Mouse (Mus musculus): ENCODE results near the gene Arhgap19. TPM values are rescaled to one million over a fixed set of nuclear protein-coding genes. Genes with fewer than 3 reads are reported as not detected.

The Arhgap19 gene
- polyA plus RNA-seq, 1 experiment from 2014 or later, result 3.5 TPM

DNA sequence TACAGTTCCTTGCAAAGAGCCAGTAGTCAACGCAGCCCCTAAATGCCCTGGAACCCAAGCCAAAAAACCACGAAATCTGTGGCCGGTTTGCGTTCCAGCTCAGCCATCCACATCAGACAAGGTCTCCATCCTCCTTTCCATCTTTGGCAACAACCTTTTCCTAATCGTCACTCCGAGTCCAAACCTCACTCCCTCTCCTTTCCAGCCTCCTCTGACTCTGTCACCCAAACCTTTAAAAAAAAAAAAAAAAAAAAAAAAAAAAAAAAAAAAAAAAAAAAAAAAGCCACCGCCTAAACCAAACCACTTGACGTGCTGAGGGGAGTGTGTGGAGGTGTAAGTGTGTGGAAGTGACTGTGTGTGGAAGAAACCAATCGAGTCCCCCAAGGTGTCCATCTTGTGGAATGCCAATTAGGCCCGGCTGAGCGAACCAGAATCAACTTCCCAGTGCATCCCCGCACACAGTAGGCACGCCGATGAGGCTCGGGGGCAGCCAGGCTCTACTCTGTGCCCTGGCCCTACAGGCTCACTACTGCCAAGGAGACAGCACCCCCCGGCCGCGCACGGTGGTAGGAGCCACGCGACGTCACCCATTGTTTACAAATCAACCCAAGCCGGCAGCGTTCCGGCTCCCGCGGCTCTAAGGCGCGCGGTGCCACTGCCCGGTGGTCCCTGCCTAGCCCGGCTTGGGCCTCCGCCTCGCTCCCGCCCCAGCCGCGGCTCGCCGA lies 27.7 kb upstream of the Arhgap19 start, which contains the start of gene Frat1:
Frat1 (plus strand) TSS at position 590 of the 725 bp plus-strand sequence.
- Histone ChIP-seq H3K9me3 (ENCODE audit: control insufficient read depth) (no peaks in the 10 kb centered on the region), H3K4me2 (replicated peaks; ENCODE audit: low read depth) (peak within 1 kb of the TSS; percentile 99), H3K4me1 (replicated peaks; ENCODE audit: control insufficient read depth, insufficient read depth, low read length) (0 out of 2 replicates have a peak, but pooled peaks cover 5% of the 10 kb centered on the region), H3K9ac (ENCODE audit: low read depth, low read length) (peak within 1 kb of the TSS; percentile 72), H3K36me3 (ENCODE audit: control insufficient read depth, insufficient read depth) (no peaks in the 10 kb centered on the region), H3K4me3 (ENCODE audit: low read depth, low read length) (peak within 1 kb of the TSS; percentile 65), H3K27ac (ENCODE audit: low read depth, low read length) (peak within 1 kb of the TSS; percentile 91), H3K27me3 (replicated peaks; ENCODE audit: control insufficient read depth, insufficient read depth, low read length) (no peaks in the 10 kb centered on the region)
- ATAC-seq, result peak; percentile 92
- WGBS, result under 1% methylated on average over 39 of the region's 39 CpGs
- 0 out of 2 replicates have a peak, but pooled peaks have one; percentile 9 for TF ChIP-seq CTCF (IDR thresholded peaks at IDR 0.05; ENCODE audit: low read depth)

- no peak for TF ChIP-seq CTCF (IDR thresholded peaks at IDR 0.05; ENCODE audit: low read depth)
- Histone ChIP-seq H3K27me3 (replicated peaks; ENCODE audit: control insufficient read depth, insufficient read depth, low read length) (no peaks in the 10 kb centered on the region), H3K27ac (ENCODE audit: low read depth, low read length) (peak overlapping the region; percentile 91; the same call in 1 of the 2 replicates), H3K4me1 (replicated peaks; ENCODE audit: control insufficient read depth, insufficient read depth, low read length) (0 out of 2 replicates have a peak, but pooled peaks cover 5% of the 10 kb centered on the region), H3K9ac (ENCODE audit: low read depth, low read length) (no peak overlapping the region), H3K4me3 (ENCODE audit: low read depth, low read length) (peak overlapping the region; percentile 65), H3K36me3 (ENCODE audit: control insufficient read depth, insufficient read depth) (no peaks in the 10 kb centered on the region), H3K4me2 (replicated peaks; ENCODE audit: low read depth) (peak overlapping the region; percentile 99), H3K9me3 (ENCODE audit: control insufficient read depth) (no peaks in the 10 kb centered on the region)
- WGBS, result 58% methylated on average over 3 of the region's 3 CpGs
- ATAC-seq, result no peak
Observed at GRCm38 (mm10) chr19:41828941-41829340, 27.1 kb upstream of the Arhgap19 start.

GRCm38 (mm10) chr19:41826529-41826928 lies 24.7 kb upstream of the Arhgap19 start:
- H3K4me2 ChIP-seq (replicated peaks; ENCODE audit: low read depth), result no peak overlapping the region
- no peak for ATAC-seq
- WGBS, result 76% methylated on average over 3 of the region's 3 CpGs
- no peak overlapping the region for H3K9ac ChIP-seq (ENCODE audit: low read depth, low read length)
- no peak overlapping the region for H3K4me3 ChIP-seq (ENCODE audit: low read depth, low read length)
- H3K36me3 ChIP-seq (ENCODE audit: control insufficient read depth, insufficient read depth), result no peaks in the 10 kb centered on the region
- TF ChIP-seq CTCF (IDR thresholded peaks at IDR 0.05; ENCODE audit: low read depth), result no peak
- H3K27me3 ChIP-seq (replicated peaks; ENCODE audit: control insufficient read depth, insufficient read depth, low read length), result no peaks in the 10 kb centered on the region
- 0 out of 2 replicates have a peak, but pooled peaks cover 2% of the 10 kb centered on the region for H3K4me1 ChIP-seq (replicated peaks; ENCODE audit: control insufficient read depth, insufficient read depth, low read length)
- H3K27ac ChIP-seq (ENCODE audit: low read depth, low read length), result no peak overlapping the region
- no peaks in the 10 kb centered on the region for H3K9me3 ChIP-seq (ENCODE audit: control insufficient read depth)

GRCm38 (mm10) chr19:41824950-41825349 lies 23.1 kb upstream of the Arhgap19 start:
- TF ChIP-seq CTCF (IDR thresholded peaks at IDR 0.05; ENCODE audit: low read depth), result no peak
- Histone ChIP-seq H3K9me3 (ENCODE audit: control insufficient read depth) (no peaks in the 10 kb centered on the region), H3K4me1 (replicated peaks; ENCODE audit: control insufficient read depth, insufficient read depth, low read length) (no peaks in the 10 kb centered on the region), H3K4me2 (replicated peaks; ENCODE audit: low read depth) (no peak overlapping the region), H3K36me3 (ENCODE audit: control insufficient read depth, insufficient read depth) (no peaks in the 10 kb centered on the region), H3K9ac (ENCODE audit: low read depth, low read length) (no peak overlapping the region), H3K27me3 (replicated peaks; ENCODE audit: control insufficient read depth, insufficient read depth, low read length) (no peaks in the 10 kb centered on the region), H3K27ac (ENCODE audit: low read depth, low read length) (no peak overlapping the region), H3K4me3 (ENCODE audit: low read depth, low read length) (no peak overlapping the region)
- 85% methylated on average over 5 of the region's 5 CpGs for WGBS
- ATAC-seq, result no peak

DNA sequence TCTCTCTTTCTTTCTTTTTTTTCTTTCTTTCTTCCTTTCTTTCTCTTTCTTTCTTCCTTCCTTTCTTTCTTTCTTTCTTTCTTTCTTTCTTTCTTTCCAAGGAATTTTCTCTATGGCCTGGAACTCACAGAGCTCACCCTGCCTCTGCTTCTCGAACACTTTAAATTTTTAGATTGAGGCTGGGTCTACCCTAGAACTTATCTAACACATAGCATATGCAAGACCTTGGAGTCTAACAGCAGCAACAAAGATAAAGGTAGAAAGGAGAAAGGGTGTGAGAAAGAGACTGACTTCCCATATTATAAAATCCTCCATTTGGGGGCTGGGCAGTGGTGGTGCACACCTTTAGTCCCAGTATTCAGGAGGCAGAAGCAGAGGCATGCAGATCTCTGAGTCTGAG lies 20.7 kb upstream of the Arhgap19 start:
- no peak for TF ChIP-seq CTCF (IDR thresholded peaks at IDR 0.05; ENCODE audit: low read depth)
- H3K9me3 ChIP-seq (ENCODE audit: control insufficient read depth), result no peaks in the 10 kb centered on the region
- no peaks in the 10 kb centered on the region for H3K4me1 ChIP-seq (replicated peaks; ENCODE audit: control insufficient read depth, insufficient read depth, low read length)
- no peak overlapping the region for H3K4me3 ChIP-seq (ENCODE audit: low read depth, low read length)
- H3K27ac ChIP-seq (ENCODE audit: low read depth, low read length), result no peak overlapping the region
- no peak overlapping the region for H3K4me2 ChIP-seq (replicated peaks; ENCODE audit: low read depth)
- H3K9ac ChIP-seq (ENCODE audit: low read depth, low read length), result no peak overlapping the region
- no peak for ATAC-seq
- WGBS, result 91% methylated on average over 1 of the region's 1 CpGs
- H3K36me3 ChIP-seq (ENCODE audit: control insufficient read depth, insufficient read depth), result no peaks in the 10 kb centered on the region
- no peaks in the 10 kb centered on the region for H3K27me3 ChIP-seq (replicated peaks; ENCODE audit: control insufficient read depth, insufficient read depth, low read length)

DNA sequence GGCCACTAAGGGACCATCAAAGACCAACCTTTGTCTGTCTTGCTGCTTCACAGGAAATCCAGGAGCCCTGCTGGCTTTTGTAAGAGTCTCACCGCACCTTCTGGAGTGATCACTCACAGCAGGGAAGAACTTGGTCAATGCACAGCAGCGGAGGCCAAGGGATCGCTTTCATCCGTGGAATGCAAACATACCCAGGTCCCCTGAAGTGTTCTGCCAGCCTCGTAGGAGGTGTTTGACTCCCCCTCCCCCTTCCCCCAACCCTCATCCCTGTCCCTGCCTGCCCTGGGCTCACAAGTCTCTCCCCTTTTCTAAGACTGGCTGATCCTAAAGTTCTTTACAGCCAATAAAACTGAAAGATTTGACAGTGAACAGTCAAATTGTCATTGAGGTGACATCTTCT lies 19.6 kb upstream of the Arhgap19 start:
- no peak for TF ChIP-seq CTCF (IDR thresholded peaks at IDR 0.05; ENCODE audit: low read depth)
- H3K4me3 ChIP-seq (ENCODE audit: low read depth, low read length), result no peak overlapping the region
- 41% methylated on average over 5 of the region's 5 CpGs for WGBS

More for the DNA sequence above, 19.6 kb upstream of the Arhgap19 start:
- no peaks in the 10 kb centered on the region for H3K9me3 ChIP-seq (ENCODE audit: control insufficient read depth)
- no peak overlapping the region for H3K4me2 ChIP-seq (replicated peaks; ENCODE audit: low read depth)
- ATAC-seq, result no peak
- no peaks in the 10 kb centered on the region for H3K27me3 ChIP-seq (replicated peaks; ENCODE audit: control insufficient read depth, insufficient read depth, low read length)
- no peaks in the 10 kb centered on the region for H3K36me3 ChIP-seq (ENCODE audit: control insufficient read depth, insufficient read depth)
- H3K4me1 ChIP-seq (replicated peaks; ENCODE audit: control insufficient read depth, insufficient read depth, low read length), result no peaks in the 10 kb centered on the region
- H3K9ac ChIP-seq (ENCODE audit: low read depth, low read length), result no peak overlapping the region
- no peak overlapping the region for H3K27ac ChIP-seq (ENCODE audit: low read depth, low read length)
